Mouse (Mus musculus) thymus, adult 2 months (tissue): ENCODE measurements around the gene Plxdc2.

Experiments
- CTCF ChIP-seq: fragments of 200-500 bp; IDR thresholded peaks from 2 replicates; pipeline ENCODE4 v1.5.1; 2012; ENCODE audit warnings: mild to moderate bottlenecking, control low read depth, low read length, moderate library complexity, borderline replicate concordance; ENCODE audit not compliant: control insufficient read depth, poor library complexity, insufficient read depth; ENCODE audit errors: extremely low read depth
- POLR2A ChIP-seq: fragments of 200-500 bp; IDR thresholded peaks from 2 replicates; pipeline ENCODE4 v1.6.1; 2012; ENCODE audit warnings: mild to moderate bottlenecking, low read length, control low read depth, moderate library complexity; ENCODE audit not compliant: control insufficient read depth, poor library complexity, insufficient read depth; ENCODE audit errors: extremely low read depth

GRCm38 (mm10) chr2:16642061-16642460 lies 286.0 kb downstream of the Plxdc2 start:
- TF ChIP-seq CTCF (no peak), POLR2A (no peak)
